ENCODE assay signal across 8 mouse cellular contexts in genomic region chr11:35838345-35839338, GRCm38 (mm10). TPM values are rescaled to one million over a fixed set of nuclear protein-coding genes. Genes with fewer than 3 reads are reported as not detected.
A peak's percentile ranks its signal among the peaks of the same experiment; 100 is the strongest.
DNase-seq lines count a peak whose midpoint lies in the region; ATAC-seq lines count a peak whose summit lies in the region.

No protein-coding gene starts in this region.

- 25% methylated on average over 28 of the region's 28 CpGs for WGBS in intestine, embryonic 15.5 days

- intact Hi-C loops in gastrocnemius, postnatal 36 days (cut with DNase I) = no loop called here
- intact Hi-C loops in left cerebral cortex, postnatal 14 days (cut with DNase I) = no loop called here

- H3K4me1 ChIP-seq in intestine, embryonic 15.5 days (replicated peaks) = no peaks in the 10 kb centered on the region

- peak overlapping the region; percentile 56 for H3K4me2 ChIP-seq in intestine, embryonic 15.5 days (replicated peaks)

- H3K4me3 ChIP-seq in intestine, embryonic 15.5 days (replicated peaks) = peak overlapping the region; percentile 29

- H3K36me3 ChIP-seq in intestine, embryonic 15.5 days = no peaks in the 10 kb centered on the region

- no peak overlapping the region for H3K27ac ChIP-seq in intestine, embryonic 15.5 days

- H3K9ac ChIP-seq in intestine, embryonic 15.5 days = no peak overlapping the region

- peak; percentile 83 to 93 for DNase-seq in adrenal gland, adult 18-20 months (ENCODE audit: low spot score in 2 of 2)
- peak; percentile 95 for DNase-seq in embryo, embryonic 11 days
- peak; percentile 84 to 88 for DNase-seq in gastrocnemius, postnatal 36 days
- DNase-seq in left cerebral cortex, postnatal 14 days (ENCODE audit: low spot score in 2 of 2) = peak; percentile 68
- DNase-seq in right cerebral cortex, postnatal 14 days = peak; percentile 66
- DNase-seq in urinary bladder, postnatal 25 days (ENCODE audit: low spot score) = peak; percentile 86

- no peaks in the 10 kb centered on the region for H3K27me3 ChIP-seq in intestine, embryonic 15.5 days (replicated peaks)

- ATAC-seq in intestine, embryonic 15.5 days = peak; percentile 84
- peak; percentile 84 for ATAC-seq in megakaryocyte-erythroid progenitor cell, adult 5-6 weeks (replicated peaks; ENCODE audit: low FRiP score, low TSS enrichment, poor library complexity, severe bottlenecking)

- H3K9me3 ChIP-seq in intestine, embryonic 15.5 days = no peaks in the 10 kb centered on the region

RNA-seq across cellular contexts. Expression of gene Rars, which starts 4.3 kb away (rescaled TPM):
- total RNA-seq in adrenal gland, adult 18-20 months (2021) = 10 to 100 TPM; 62.2 to 67.7 TPM
- total RNA-seq in gastrocnemius, postnatal 36 days (2021) = 10 to 100 TPM; 39.3 to 42.6 TPM
- 118 and 122 TPM in 2 replicates for polyA plus RNA-seq in intestine, embryonic 15.5 days (2015; fragmentation: Nextera tagmentation; extraction: Ambion mirVana)
- 10 to 100 TPM; 45.4 to 47.9 TPM for total RNA-seq in left cerebral cortex, postnatal 14 days (2021)
- total RNA-seq in megakaryocyte-erythroid progenitor cell, adult 5-6 weeks (2014; fragmentation: Nextera tagmentation) = 99.7 and 111 TPM in 2 replicates
- total RNA-seq in megakaryocyte-erythroid progenitor cell, adult 5-6 weeks (2017) = 132 and 143 TPM in 2 replicates

RNA-seq across cellular contexts. Expression of gene Fbll1, which starts 40.0 kb away (rescaled TPM):
- under 1 TPM; 0.32 to 0.46 TPM for total RNA-seq in adrenal gland, adult 18-20 months (2021)
- not detected for total RNA-seq in gastrocnemius, postnatal 36 days (2021)
- polyA plus RNA-seq in intestine, embryonic 15.5 days (2015; fragmentation: Nextera tagmentation; extraction: Ambion mirVana) = 0.57 and 0.77 TPM in 2 replicates
- 10 to 100 TPM; 48.7 to 50.3 TPM for total RNA-seq in left cerebral cortex, postnatal 14 days (2021)
- total RNA-seq in megakaryocyte-erythroid progenitor cell, adult 5-6 weeks (2014; fragmentation: Nextera tagmentation) = not detected in 2 replicates
- not detected in 2 replicates for total RNA-seq in megakaryocyte-erythroid progenitor cell, adult 5-6 weeks (2017)

Comparison
In these comparisons a context has a peak if more than half of its experiments do, and no peak if none do; other contexts are left out.
1. RNA of gene Fbll1, which starts 40.0 kb away (total RNA-seq): 48.7 to 50.3 TPM in left cerebral cortex, postnatal 14 days; 0.32 to 0.46 TPM in adrenal gland, adult 18-20 months, not detected in gastrocnemius, postnatal 36 days and not detected in megakaryocyte-erythroid progenitor cell, adult 5-6 weeks; every median in the first group is over 10 times any median in the second.
2. Peak in every context shown above with its lines, with median percentiles within 50 percentile points of each other: DNase-seq.